Mouse (Mus musculus): Measurements from ENCODE around the gene Eya3. TPM values are rescaled to one million over a fixed set of nuclear protein-coding genes. Genes with fewer than 3 reads are reported as not detected.
"Not testable (repeated sequence)": the region's sequence is repeated elsewhere in the genome, so short reads cannot be mapped to it uniquely, and the experiment has no call there.

The Eya3 gene
- polyA plus RNA-seq, 1 experiment from 2014 or later, result 11.1 TPM

- Histone ChIP-seq H3K27ac (replicated peaks) (peak overlapping the region; percentile 28; the same call in 1 of the 2 replicates), H3K27me3 (replicated peaks) (no peaks in the 10 kb centered on the region), H3K36me3 (no peaks in the 10 kb centered on the region), H3K4me2 (no peak overlapping the region), H3K4me3 (replicated peaks) (no peak overlapping the region), H3K4me1 (peaks cover 15% of the 10 kb centered on the region), H3K9ac (replicated peaks) (no peak overlapping the region), H3K9me3 (replicated peaks) (no peaks in the 10 kb centered on the region)
- ATAC-seq (ENCODE audit: low FRiP score), result no peak
- 84% methylated on average over 9 of the region's 9 CpGs for WGBS
These were observed 108.2 kb downstream of the Eya3 start for GRCm38 (mm10) chr4:132746911-132747517.

GRCm38 (mm10) chr4:132747664-132748259, 109.0 kb downstream of the Eya3 start:
- H3K9ac ChIP-seq (replicated peaks), result no peak overlapping the region
- 80% methylated on average over 9 of the region's 9 CpGs for WGBS
- ATAC-seq (ENCODE audit: low FRiP score), result no peak
- no peaks in the 10 kb centered on the region for H3K9me3 ChIP-seq (replicated peaks)
- no peak overlapping the region for H3K4me3 ChIP-seq (replicated peaks)
- no peak overlapping the region for H3K4me2 ChIP-seq
- peak overlapping the region; percentile 28; the same call in 1 of the 2 replicates for H3K27ac ChIP-seq (replicated peaks)
- no peaks in the 10 kb centered on the region for H3K36me3 ChIP-seq
- H3K27me3 ChIP-seq (replicated peaks), result no peaks in the 10 kb centered on the region
- H3K4me1 ChIP-seq, result peaks cover 15% of the 10 kb centered on the region

GRCm38 (mm10) chr4:132748778-132749177, 110.0 kb downstream of the Eya3 start:
- Histone ChIP-seq H3K4me2 (no peak overlapping the region), H3K9ac (replicated peaks) (no peak overlapping the region), H3K36me3 (no peaks in the 10 kb centered on the region), H3K27me3 (replicated peaks) (no peaks in the 10 kb centered on the region), H3K27ac (replicated peaks) (no peak overlapping the region), H3K4me1 (peaks cover 14% of the 10 kb centered on the region), H3K4me3 (replicated peaks) (no peak overlapping the region), H3K9me3 (replicated peaks) (no peaks in the 10 kb centered on the region)
- WGBS, result 92% methylated on average over 4 of the region's 4 CpGs
- no peak for ATAC-seq (ENCODE audit: low FRiP score)

GRCm38 (mm10) chr4:132749258-132749982, 110.6 kb downstream of the Eya3 start:
- H3K4me3 ChIP-seq (replicated peaks), result no peak overlapping the region
- no peaks in the 10 kb centered on the region for H3K36me3 ChIP-seq
- H3K9me3 ChIP-seq (replicated peaks), result no peaks in the 10 kb centered on the region
- H3K4me1 ChIP-seq, result peaks cover 7% of the 10 kb centered on the region
- no peak for ATAC-seq (ENCODE audit: low FRiP score)
- WGBS, result 88% methylated on average over 6 of the region's 6 CpGs
- no peak overlapping the region for H3K27ac ChIP-seq (replicated peaks)
- no peak overlapping the region for H3K4me2 ChIP-seq
- H3K9ac ChIP-seq (replicated peaks), result no peak overlapping the region
- no peaks in the 10 kb centered on the region for H3K27me3 ChIP-seq (replicated peaks)

- Histone ChIP-seq H3K36me3 (no peaks in the 10 kb centered on the region), H3K9ac (replicated peaks) (no peak overlapping the region), H3K9me3 (replicated peaks) (no peaks in the 10 kb centered on the region), H3K4me2 (no peak overlapping the region), H3K4me3 (replicated peaks) (no peak overlapping the region), H3K27ac (replicated peaks) (no peak overlapping the region), H3K4me1 (peaks cover 11% of the 10 kb centered on the region), H3K27me3 (replicated peaks) (peaks cover 15% of the 10 kb centered on the region)
- 77% methylated on average over 6 of the region's 6 CpGs for whole genome bisulfite sequencing
- no peak for ATAC-seq (ENCODE audit: low FRiP score)
These were observed 114.2 kb downstream of the Eya3 start for GRCm38 (mm10) chr4:132752992-132753391.

- peak within 1 kb of the TSS; percentile 83 for H3K4me2 ChIP-seq
- peak within 1 kb of the TSS; percentile 39 for H3K4me3 ChIP-seq (replicated peaks)
- under 1% methylated on average over 22 of the region's 22 CpGs for WGBS
- peak within 1 kb of the TSS; percentile 39; the same call in 1 of the 2 replicates for H3K9ac ChIP-seq (replicated peaks)
- peaks cover 18% of the 10 kb centered on the region for H3K27me3 ChIP-seq (replicated peaks)
- no peak within 1 kb of the TSS for H3K27ac ChIP-seq (replicated peaks)
- peak; percentile 73 for ATAC-seq (ENCODE audit: low FRiP score)
- no peaks in the 10 kb centered on the region for H3K9me3 ChIP-seq (replicated peaks)
- H3K36me3 ChIP-seq, result no peaks in the 10 kb centered on the region
- H3K4me1 ChIP-seq, result peaks cover 11% of the 10 kb centered on the region
These were observed 118.2 kb downstream of the Eya3 start, which contains the start of gene Smpdl3b for GRCm38 (mm10) chr4:132756974-132757373. Gene Smpdl3b, minus strand, starts transcription at chr4:132757252.

GRCm38 (mm10) chr4:132757633-132758351, 119.0 kb downstream of the Eya3 start:
- 86% methylated on average over 7 of the region's 7 CpGs for WGBS
- Histone ChIP-seq H3K4me1 (peaks cover 11% of the 10 kb centered on the region), H3K27ac (replicated peaks) (no peak overlapping the region), H3K4me2 (peak overlapping the region; percentile 83; the same call in 1 of the 2 replicates), H3K36me3 (no peaks in the 10 kb centered on the region), H3K9ac (replicated peaks) (no peak overlapping the region), H3K9me3 (replicated peaks) (no peaks in the 10 kb centered on the region), H3K4me3 (replicated peaks) (no peak overlapping the region), H3K27me3 (replicated peaks) (peaks cover 18% of the 10 kb centered on the region)
- ATAC-seq (ENCODE audit: low FRiP score), result no peak

- 82% methylated on average over 3 of the region's 3 CpGs for WGBS
- Histone ChIP-seq H3K4me1 (peaks cover 11% of the 10 kb centered on the region), H3K9me3 (replicated peaks) (no peaks in the 10 kb centered on the region), H3K27ac (replicated peaks) (no peak overlapping the region), H3K36me3 (no peaks in the 10 kb centered on the region), H3K9ac (replicated peaks) (no peak overlapping the region), H3K4me3 (replicated peaks) (no peak overlapping the region), H3K27me3 (replicated peaks) (peaks cover 18% of the 10 kb centered on the region), H3K4me2 (no peak overlapping the region)
- ATAC-seq (ENCODE audit: low FRiP score), result no peak
These were observed 121.5 kb downstream of the Eya3 start for GRCm38 (mm10) chr4:132760296-132760695.

GRCm38 (mm10) chr4:132762602-132763001, 123.8 kb downstream of the Eya3 start:
- peaks cover 6% of the 10 kb centered on the region for H3K27me3 ChIP-seq (replicated peaks)
- no peak overlapping the region for H3K9ac ChIP-seq (replicated peaks)
- no peak overlapping the region for H3K4me3 ChIP-seq (replicated peaks)
- H3K4me1 ChIP-seq, result peaks cover 2% of the 10 kb centered on the region; the same call in 1 of the 2 replicates
- H3K9me3 ChIP-seq (replicated peaks), result no peaks in the 10 kb centered on the region
- H3K27ac ChIP-seq (replicated peaks), result no peak overlapping the region
- no peaks in the 10 kb centered on the region for H3K36me3 ChIP-seq
- no peak overlapping the region for H3K4me2 ChIP-seq
- WGBS, result 82% methylated on average over 6 of the region's 6 CpGs
- no peak for ATAC-seq (ENCODE audit: low FRiP score)

GRCm38 (mm10) chr4:132763125-132763524, 124.3 kb downstream of the Eya3 start:
- H3K27ac ChIP-seq (replicated peaks); H3K36me3 ChIP-seq; H3K4me2 ChIP-seq; H3K27me3 ChIP-seq (replicated peaks); H3K4me1 ChIP-seq; ATAC-seq (ENCODE audit: low FRiP score); H3K9me3 ChIP-seq (replicated peaks); H3K4me3 ChIP-seq (replicated peaks); H3K9ac ChIP-seq (replicated peaks): not testable (repeated sequence)
- WGBS, result 96% methylated on average over 3 of the region's 3 CpGs
